Mouse (Mus musculus) G1E (cell line): ENCODE results near the gene Vmn2r30. TPM values are rescaled to one million over a fixed set of nuclear protein-coding genes. Genes with fewer than 3 reads are reported as not detected.
"Not testable (repeated sequence)": the region's sequence is repeated elsewhere in the genome, so short reads cannot be mapped to it uniquely, and the experiment has no call there.

Source experiments
- ATAC-seq: 2 replicates; pipeline ENCODE4 v1.8.0; 2016; ENCODE audit warnings: mild to moderate bottlenecking; ENCODE audit not compliant: insufficient number of reproducible peaks, poor library complexity, low FRiP score, severe bottlenecking; ENCODE audit errors: extremely low read depth
- DNase-seq: peaks from one replicate; pipeline ENCODE4 v3.0.0; 2012; ENCODE audit warnings: low spot score
- H3K27me3 ChIP-seq: 2 replicates; pipeline ENCODE4 v1.6.1; 2012; ENCODE audit warnings: mild to moderate bottlenecking, low read length, inconsistent platforms; ENCODE audit not compliant: insufficient read depth
- H3K36me3 ChIP-seq: replicated peaks from 2 replicates; pipeline ENCODE3; 2012; ENCODE audit warnings: mild to moderate bottlenecking, inconsistent platforms
- H3K4me1 ChIP-seq: 2 replicates; pipeline ENCODE4 v1.6.1; 2012; ENCODE audit warnings: low read depth, low read length, inconsistent platforms, mixed read lengths; ENCODE audit not compliant: insufficient read depth
- H3K4me3 ChIP-seq: 2 replicates; pipeline ENCODE4 v1.5.1; 2012; ENCODE audit warnings: low read depth, mild to moderate bottlenecking, inconsistent platforms, low read length, moderate library complexity, mixed read lengths
- H3K9me3 ChIP-seq: replicated peaks from 2 replicates; pipeline ENCODE4 v1.6.1; 2012; ENCODE audit warnings: inconsistent platforms
- CTCF ChIP-seq: IDR thresholded peaks from 2 replicates; pipeline ENCODE4 v1.5.1; 2012; ENCODE audit warnings: low read depth, low read length, inconsistent platforms, mixed read lengths
- GATA1 ChIP-seq: IDR thresholded peaks from 2 replicates; pipeline ENCODE4 v1.6.1; 2012; ENCODE audit warnings: borderline replicate concordance, low read length, inconsistent platforms, mixed read lengths
- GATA2 ChIP-seq: IDR thresholded peaks from 2 replicates; pipeline ENCODE4 v1.6.1; 2012; ENCODE audit warnings: low read depth, low read length, inconsistent platforms, borderline replicate concordance
- POLR2AphosphoS5 ChIP-seq: IDR thresholded peaks from 2 replicates; pipeline ENCODE4 v1.6.1; 2012; ENCODE audit warnings: low read depth, low read length, inconsistent platforms; ENCODE audit not compliant: insufficient replicate concordance
- TAL1 ChIP-seq: conservative IDR thresholded peaks from 2 replicates; pipeline ENCODE4 v1.6.1; 2012; ENCODE audit warnings: low read depth, low read length, inconsistent platforms, mixed read lengths
- polyA plus RNA-seq: library from polyadenylated mRNA; stranded (reverse); fragments of >175 nt; gene quantifications from 2 replicates; pipeline ENCODE4 v1.2.3, GENCODE M21; 2012
- total RNA-seq, 2 experiments: library from RNA; stranded (forward) in 1 of 2; stranded (reverse) in 1 of 2; fragments of 200-1000 nt in 1 of 2; fragments of >200 nt in 1 of 2; fragmentation: Nextera tagmentation in 1 of 2; gene quantifications; 2 replicates each; pipeline ENCODE4 v1.2.3; 2014 to 2017

Vmn2r30 gene
- total RNA-seq (2014; fragmentation: Nextera tagmentation) (0.15 TPM in 1 of 2 replicates, not detected in the other), total RNA-seq (2017) (0.17 and 0.27 TPM in 2 replicates), polyA plus RNA-seq (not detected in 2 replicates)

GRCm38 (mm10) chr7:7337509-7337908 is at the start of gene Vmn2r30:
Vmn2r30 (minus strand) TSS chr7:7337609.
- H3K4me1 ChIP-seq, ATAC-seq, DNase-seq, H3K4me3 ChIP-seq, H3K36me3 ChIP-seq, H3K9me3 ChIP-seq, H3K27me3 ChIP-seq: not testable (repeated sequence)

GRCm38 (mm10) chr7:7374431-7374830 is 37.0 kb upstream of the Vmn2r30 start, which contains the start of gene Gm45783:
Gm45783 (minus strand) TSS chr7:7374573.
- not testable (repeated sequence) for H3K4me1 ChIP-seq, DNase-seq, ATAC-seq, H3K27me3 ChIP-seq, H3K36me3 ChIP-seq, H3K9me3 ChIP-seq
- peak within 1 kb of the TSS; percentile 63 for H3K4me3 ChIP-seq

GRCm38 (mm10) chr7:7295595-7295994 is 41.8 kb downstream of the Vmn2r30 start:
- Histone ChIP-seq H3K36me3 (peaks cover 53% of the 10 kb centered on the region), H3K4me3 (no peak overlapping the region), H3K4me1 (peaks cover 26% of the 10 kb centered on the region), H3K27me3 (peaks cover 4% of the 10 kb centered on the region), H3K9me3 (no peaks in the 10 kb centered on the region)
- ATAC-seq (no peak), DNase-seq (peak; percentile 21)
- TF ChIP-seq CTCF = no peak
- TF ChIP-seq GATA2 = no peak
- TF ChIP-seq POLR2AphosphoS5 = no peak
- TF ChIP-seq TAL1 = no peak
- no peak for TF ChIP-seq GATA1

- TF ChIP-seq GATA1 = no peak
- TF ChIP-seq CTCF = no peak
- TF ChIP-seq POLR2AphosphoS5 = no peak
- TF ChIP-seq TAL1 = no peak
- no peak for TF ChIP-seq GATA2
- ATAC-seq (no peak), DNase-seq (no peak)
- no peaks in the 10 kb centered on the region for H3K27me3 ChIP-seq
- H3K4me3 ChIP-seq = no peak overlapping the region
- H3K9me3 ChIP-seq = peaks cover 5% of the 10 kb centered on the region
- H3K36me3 ChIP-seq = peaks cover 32% of the 10 kb centered on the region
- peaks cover 5% of the 10 kb centered on the region; the same call in 1 of the 2 replicates for H3K4me1 ChIP-seq
Measured at GRCm38 (mm10) chr7:7281383-7281782, 56.0 kb downstream of the Vmn2r30 start.

- DNase-seq = peak; percentile 63
- not testable (repeated sequence) for H3K4me1 ChIP-seq, H3K27me3 ChIP-seq, H3K9me3 ChIP-seq
- Histone ChIP-seq H3K36me3 (peaks cover 11% of the 10 kb centered on the region), H3K4me3 (peak within 1 kb of the TSS; percentile 71)
- ATAC-seq = peak; percentile 98
- peak; percentile 41 for TF ChIP-seq CTCF
Measured at GRCm38 (mm10) chr7:7277966-7278567, 59.3 kb downstream of the Vmn2r30 start, which contains the start of gene Gm45844. Gm45844 (minus strand) TSS chr7:7278289.

- not testable (repeated sequence) for H3K36me3 ChIP-seq, H3K27me3 ChIP-seq, H3K9me3 ChIP-seq, H3K4me1 ChIP-seq, DNase-seq, ATAC-seq
- H3K4me3 ChIP-seq = peak overlapping the region; percentile 71; the same call in 1 of the 2 replicates
Measured at GRCm38 (mm10) chr7:7277556-7277955, 59.9 kb downstream of the Vmn2r30 start.

Other genes with a start within 250 kb of the Vmn2r30 start
- 8.5 and 15.0 TPM in 2 replicates for gene Zfp954, start 216.1 kb downstream of the Vmn2r30 start, total RNA-seq (2014; fragmentation: Nextera tagmentation)
- gene Zfp954, start 216.1 kb downstream of the Vmn2r30 start, total RNA-seq (2017) = 18.6 and 19.1 TPM in 2 replicates
- 1.9 and 3.4 TPM in 2 replicates for gene Zfp954, start 216.1 kb downstream of the Vmn2r30 start, polyA plus RNA-seq
- gene Zfp773, start 200.9 kb downstream of the Vmn2r30 start, total RNA-seq (2014; fragmentation: Nextera tagmentation) = 10.0 and 15.4 TPM in 2 replicates
- 9.2 and 10.5 TPM in 2 replicates for gene Zfp773, start 200.9 kb downstream of the Vmn2r30 start, total RNA-seq (2017)
- 0.16 and 0.22 TPM in 2 replicates for gene Zfp773, start 200.9 kb downstream of the Vmn2r30 start, polyA plus RNA-seq
- gene Zfp418, start 166.3 kb downstream of the Vmn2r30 start, total RNA-seq (2014; fragmentation: Nextera tagmentation) = 2.4 and 3.4 TPM in 2 replicates
- 1.9 and 2.1 TPM in 2 replicates for gene Zfp418, start 166.3 kb downstream of the Vmn2r30 start, total RNA-seq (2017)
- 0.21 and 0.22 TPM in 2 replicates for gene Zfp418, start 166.3 kb downstream of the Vmn2r30 start, polyA plus RNA-seq
- 1.9 and 3.2 TPM in 2 replicates for gene Zfp772, start 127.6 kb downstream of the Vmn2r30 start, total RNA-seq (2014; fragmentation: Nextera tagmentation)
- 1.8 and 3.1 TPM in 2 replicates for gene Zfp772, start 127.6 kb downstream of the Vmn2r30 start, total RNA-seq (2017)
- gene Zfp772, start 127.6 kb downstream of the Vmn2r30 start, polyA plus RNA-seq = 0.14 and 0.18 TPM in 2 replicates
- not detected in 2 replicates for gene Vmn2r29, start 90.3 kb downstream of the Vmn2r30 start, total RNA-seq (2014; fragmentation: Nextera tagmentation)
- 0.11 and 0.17 TPM in 2 replicates for gene Vmn2r29, start 90.3 kb downstream of the Vmn2r30 start, total RNA-seq (2017)
- gene Vmn2r29, start 90.3 kb downstream of the Vmn2r30 start, polyA plus RNA-seq = not detected in 2 replicates
- gene Gm45844, start 59.3 kb downstream of the Vmn2r30 start, total RNA-seq (2014; fragmentation: Nextera tagmentation) = not detected in 2 replicates
- gene Gm45844, start 59.3 kb downstream of the Vmn2r30 start, total RNA-seq (2017) = 0.55 and 1.2 TPM in 2 replicates
- gene Gm45844, start 59.3 kb downstream of the Vmn2r30 start, polyA plus RNA-seq = 0.15 and 0.17 TPM in 2 replicates
- 13.5 and 17.4 TPM in 2 replicates for gene Clcn4, start 36.8 kb downstream of the Vmn2r30 start, total RNA-seq (2014; fragmentation: Nextera tagmentation)
- gene Clcn4, start 36.8 kb downstream of the Vmn2r30 start, total RNA-seq (2017) = 34.4 and 34.7 TPM in 2 replicates
- gene Clcn4, start 36.8 kb downstream of the Vmn2r30 start, polyA plus RNA-seq = 2.7 and 4.2 TPM in 2 replicates
- not detected in 2 replicates for gene Gm45783, start 37.0 kb upstream of the Vmn2r30 start, total RNA-seq (2014; fragmentation: Nextera tagmentation)
- gene Gm45783, start 37.0 kb upstream of the Vmn2r30 start, total RNA-seq (2017) = not detected in 2 replicates
- 0.16 and 0.25 TPM in 2 replicates for gene Gm45783, start 37.0 kb upstream of the Vmn2r30 start, polyA plus RNA-seq
- not detected in 2 replicates for gene Vmn2r31, start 62.1 kb upstream of the Vmn2r30 start, total RNA-seq (2014; fragmentation: Nextera tagmentation)
- gene Vmn2r31, start 62.1 kb upstream of the Vmn2r30 start, total RNA-seq (2017) = 0.17 and 0.33 TPM in 2 replicates
- not detected in 2 replicates for gene Vmn2r31, start 62.1 kb upstream of the Vmn2r30 start, polyA plus RNA-seq
- gene Vmn2r32, start 142.4 kb upstream of the Vmn2r30 start, total RNA-seq (2014; fragmentation: Nextera tagmentation) = not detected in 2 replicates
- 0.05 and 0.12 TPM in 2 replicates for gene Vmn2r32, start 142.4 kb upstream of the Vmn2r30 start, total RNA-seq (2017)
- not detected in 2 replicates for gene Vmn2r32, start 142.4 kb upstream of the Vmn2r30 start, polyA plus RNA-seq
- not detected in 2 replicates for gene Vmn2r33, start 229.2 kb upstream of the Vmn2r30 start, total RNA-seq (2014; fragmentation: Nextera tagmentation)
- gene Vmn2r33, start 229.2 kb upstream of the Vmn2r30 start, total RNA-seq (2017) = 0.11 TPM in 1 of 2 replicates, not detected in the other
- not detected in 2 replicates for gene Vmn2r33, start 229.2 kb upstream of the Vmn2r30 start, polyA plus RNA-seq